Comparison of ENCODE assay signal across 8 mouse cellular contexts in the genomic region with DNA sequence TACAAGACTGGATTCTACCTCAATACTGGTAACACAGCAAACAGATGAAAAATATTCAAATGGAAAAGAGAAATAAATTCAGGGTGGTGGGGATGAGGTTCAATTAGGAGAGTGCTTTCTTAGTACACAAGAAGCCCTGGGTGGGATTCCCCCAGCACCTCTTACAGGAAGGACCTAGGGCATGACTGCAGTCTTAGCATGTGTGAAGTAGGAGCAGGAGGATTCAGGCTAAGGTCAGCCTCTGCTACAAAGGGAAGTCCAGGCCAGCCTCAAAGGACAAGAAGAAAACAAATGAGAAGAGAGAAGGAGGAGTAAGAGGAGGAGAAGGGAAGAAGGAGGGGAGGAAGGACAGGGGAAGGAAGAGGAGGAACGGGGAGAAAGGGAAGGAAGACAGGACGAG. TPM values are rescaled to one million over a fixed set of nuclear protein-coding genes. Genes with fewer than 3 reads are reported as not detected.
DNase-seq lines count a peak whose midpoint lies in the region; ATAC-seq and TF ChIP-seq lines count a peak whose summit lies in the region.

No protein-coding gene starts in this region.

- DNase-seq in forebrain, embryonic 10.5 days (ENCODE audit: extremely low spot score, low spot score), result no peak
- DNase-seq in spleen, postnatal 36 days (ENCODE audit: low spot score in 2 of 2), result peak; percentile 46 to 62
- no peak for DNase-seq in spleen, adult 18-20 months
- DNase-seq in limb, embryonic 14.5 days (ENCODE audit: low spot score), result no peak
- DNase-seq in MN1 (ENCODE audit: low spot score), result no peak
- no peak for DNase-seq in ovary, postnatal 14 days (ENCODE audit: low spot score)

- no peak overlapping the region for H3K9ac ChIP-seq in forebrain, embryonic 16.5 days (replicated peaks; ENCODE audit: low read depth, low read length)
- H3K9ac ChIP-seq in limb, embryonic 14.5 days (ENCODE audit: low read depth, low read length, severe bottlenecking), result peak overlapping the region; percentile 8
- no peak overlapping the region for H3K9ac ChIP-seq in stomach, embryonic 15.5 days

- peak overlapping the region; percentile 86 for H3K27ac ChIP-seq in forebrain, embryonic 10.5 days
- H3K27ac ChIP-seq in forebrain, embryonic 16.5 days (ENCODE audit: low read length), result no peak overlapping the region
- H3K27ac ChIP-seq in limb, embryonic 14.5 days (replicated peaks; ENCODE audit: low read depth, low read length), result peak overlapping the region; percentile 92
- H3K27ac ChIP-seq in stomach, embryonic 15.5 days, result peak overlapping the region; percentile 94

- 51% methylated on average over 2 of the region's 2 CpGs for WGBS in forebrain, embryonic 10.5 days
- WGBS in forebrain, embryonic 16.5 days, result 57% methylated on average over 2 of the region's 2 CpGs
- 21% methylated on average over 2 of the region's 2 CpGs for WGBS in limb, embryonic 14.5 days
- WGBS in stomach, embryonic 15.5 days, result 51% methylated on average over 2 of the region's 2 CpGs

- ATAC-seq in forebrain, embryonic 16.5 days, result no peak
- ATAC-seq in limb, embryonic 14.5 days (ENCODE audit: low FRiP score, low read depth), result no peak
- ATAC-seq in stomach, embryonic 15.5 days (ENCODE audit: insufficient read depth, low FRiP score, low read depth), result no peak

- H3K4me1 ChIP-seq in forebrain, embryonic 10.5 days, result peaks cover 52% of the 10 kb centered on the region
- H3K4me1 ChIP-seq in forebrain, embryonic 16.5 days (replicated peaks; ENCODE audit: control insufficient read depth, insufficient read depth, low read length), result peaks cover 35% of the 10 kb centered on the region
- H3K4me1 ChIP-seq in limb, embryonic 14.5 days (ENCODE audit: control insufficient read depth, insufficient read depth, low read length), result peaks cover 35% of the 10 kb centered on the region
- peaks cover 27% of the 10 kb centered on the region for H3K4me1 ChIP-seq in stomach, embryonic 15.5 days

- no peak overlapping the region for H3K4me2 ChIP-seq in forebrain, embryonic 16.5 days (ENCODE audit: low read length)
- H3K4me2 ChIP-seq in limb, embryonic 14.5 days (replicated peaks; ENCODE audit: low read depth, low read length, severe bottlenecking), result peak overlapping the region; percentile 35
- H3K4me2 ChIP-seq in stomach, embryonic 15.5 days, result no peak overlapping the region

- H3K27me3 ChIP-seq in forebrain, embryonic 10.5 days (ENCODE audit: poor library complexity, severe bottlenecking), result no peaks in the 10 kb centered on the region
- no peaks in the 10 kb centered on the region for H3K27me3 ChIP-seq in forebrain, embryonic 16.5 days (replicated peaks; ENCODE audit: control insufficient read depth, insufficient read depth, low read length)
- no peaks in the 10 kb centered on the region for H3K27me3 ChIP-seq in limb, embryonic 14.5 days (ENCODE audit: control insufficient read depth, insufficient read depth, low read length)
- H3K27me3 ChIP-seq in stomach, embryonic 15.5 days (replicated peaks), result no peaks in the 10 kb centered on the region

- H3K36me3 ChIP-seq in forebrain, embryonic 10.5 days (replicated peaks), result no peaks in the 10 kb centered on the region
- H3K36me3 ChIP-seq in forebrain, embryonic 16.5 days (ENCODE audit: control insufficient read depth, insufficient read depth), result no peaks in the 10 kb centered on the region
- H3K36me3 ChIP-seq in limb, embryonic 14.5 days (ENCODE audit: control insufficient read depth, insufficient read depth, low read length), result no peaks in the 10 kb centered on the region
- no peaks in the 10 kb centered on the region for H3K36me3 ChIP-seq in stomach, embryonic 15.5 days

- no peak for TF ChIP-seq POLR2A in limb, embryonic 14.5 days (IDR thresholded peaks at IDR 0.05; ENCODE audit: borderline replicate concordance, extremely low read depth, insufficient read depth, insufficient read length)

- H3K9me3 ChIP-seq in forebrain, embryonic 10.5 days, result no peaks in the 10 kb centered on the region; the same call in 1 of the 2 replicates
- no peaks in the 10 kb centered on the region for H3K9me3 ChIP-seq in forebrain, embryonic 16.5 days (ENCODE audit: control insufficient read depth, low read length)
- no peaks in the 10 kb centered on the region for H3K9me3 ChIP-seq in limb, embryonic 14.5 days (ENCODE audit: control insufficient read depth, low read length)
- no peaks in the 10 kb centered on the region; the same call in 1 of the 2 replicates for H3K9me3 ChIP-seq in stomach, embryonic 15.5 days

- H3K4me3 ChIP-seq in forebrain, embryonic 10.5 days, result 0 out of 2 replicates have a peak overlapping the region, but pooled peaks have one; percentile 47
- H3K4me3 ChIP-seq in forebrain, embryonic 16.5 days (replicated peaks; ENCODE audit: low read length), result no peak overlapping the region
- no peak overlapping the region for H3K4me3 ChIP-seq in limb, embryonic 14.5 days (replicated peaks; ENCODE audit: low read length)
- no peak overlapping the region for H3K4me3 ChIP-seq in stomach, embryonic 15.5 days (replicated peaks)

RNA-seq across cellular contexts. Expression of a gene that starts 54.8 kb away (rescaled TPM):
- polyA plus RNA-seq in forebrain, embryonic 10.5 days (2016; fragmentation: Nextera tagmentation; extraction: Ambion mirVana), result 45.1 and 45.7 TPM in 2 replicates
- polyA plus RNA-seq in forebrain, embryonic 16.5 days (2015; fragmentation: Nextera tagmentation; extraction: Ambion mirVana), result 56.8 and 60.2 TPM in 2 replicates
- 55.6 and 61.7 TPM in 2 replicates for polyA plus RNA-seq in limb, embryonic 14.5 days (2012; rRNA removed)
- 56.5 and 65.4 TPM in 2 replicates for polyA plus RNA-seq in limb, embryonic 14.5 days (2014; fragmentation: Nextera tagmentation; extraction: Ambion mirVana)
- 43.3 and 48.8 TPM in 2 replicates for polyA plus RNA-seq in stomach, embryonic 15.5 days (2015; fragmentation: Nextera tagmentation; extraction: Ambion mirVana)

Comparison
In these comparisons a context has a peak if more than half of its experiments do, and no peak if none do; other contexts are left out.
1. DNase-seq: peak in spleen, postnatal 36 days (2 of 2); none in forebrain, embryonic 10.5 days (single experiment), spleen, adult 18-20 months (0 of 2), limb, embryonic 14.5 days (single experiment), MN1 (single experiment) and ovary, postnatal 14 days (single experiment).